Mouse (Mus musculus) intestine, embryonic 14.5 days (tissue): ENCODE measurements around the gene Washc2. TPM values are rescaled to one million over a fixed set of nuclear protein-coding genes. Genes with fewer than 3 reads are reported as not detected.
A peak's percentile ranks its signal among the peaks of the same experiment; 100 is the strongest.
"Not testable (repeated sequence)": the region's sequence is repeated elsewhere in the genome, so short reads cannot be mapped to it uniquely, and the experiment has no call there.

Experiments
- ATAC-seq: fragments of 200-750 bp; cut with Nextera tagmentation; replicated peaks from 2 replicates; pipeline ENCODE4 v1.8.0; 2017; ENCODE audit warnings: low read depth, moderate number of reproducible peaks, moderate TSS enrichment, moderate library complexity; ENCODE audit not compliant: low FRiP score, low TSS enrichment
- DNase-seq: peaks from one replicate; pipeline ENCODE4 v3.0.0-alpha.2; 2018; ENCODE audit warnings: low spot score
- H3K27ac ChIP-seq: fragments of 300-500 bp; sonication (generic); 2 replicates; pipeline ENCODE4 v1.5.1; 2014; ENCODE audit warnings: low read depth, mild to moderate bottlenecking, control low read depth
- H3K27me3 ChIP-seq: fragments of 300-500 bp; sonication (generic); replicated peaks from 2 replicates; pipeline ENCODE4 v1.6.1; 2014; ENCODE audit warnings: low read length, control low read depth; ENCODE audit not compliant: control insufficient read depth, insufficient read depth
- H3K36me3 ChIP-seq: fragments of 300-500 bp; sonication (generic); 2 replicates; pipeline ENCODE4 v1.6.1; 2014; ENCODE audit warnings: low read length, control low read depth; ENCODE audit not compliant: control insufficient read depth, insufficient read depth
- H3K4me1 ChIP-seq: fragments of 300-500 bp; sonication (generic); replicated peaks from 2 replicates; pipeline ENCODE4 v1.6.1; 2014; ENCODE audit warnings: low read length, control low read depth, mixed read lengths; ENCODE audit not compliant: control insufficient read depth, insufficient read depth
- H3K4me2 ChIP-seq: fragments of 300-500 bp; sonication (generic); 2 replicates; pipeline ENCODE4 v1.6.1; 2014; ENCODE audit warnings: low read length
- H3K4me3 ChIP-seq: fragments of 300-500 bp; sonication (generic); 2 replicates; pipeline ENCODE4 v1.5.1; 2014; ENCODE audit warnings: low read depth, low read length, control low read depth, mixed read lengths
- H3K9ac ChIP-seq: fragments of 300-500 bp; sonication (generic); 2 replicates; pipeline ENCODE4 v1.6.1; 2014; ENCODE audit warnings: mild to moderate bottlenecking, low read length
- H3K9me3 ChIP-seq: fragments of 300-500 bp; sonication (generic); 2 replicates; pipeline ENCODE4 v1.6.1; 2016; ENCODE audit warnings: low read length, control low read depth; ENCODE audit not compliant: control insufficient read depth
- WGBS: fragments of 180-500 bp; shearing (Covaris S2); extraction: QIAGEN DNeasy Blood & Tissue Kit; methylation state at CpG from one replicate; pipeline ENCODE4 v1.1.7; 2014; 5-methylcytosine and 5-hydroxymethylcytosine counted together
- polyA plus RNA-seq: library from polyadenylated mRNA; unstranded; fragments of >200 nt; fragmentation: Nextera tagmentation; extraction: Ambion mirVana; gene quantifications from 2 replicates; pipeline ENCODE4 v1.2.1, GENCODE M21; 2014

The Washc2 gene
- 44.1 and 46.8 TPM in 2 replicates for polyA plus RNA-seq

DNA sequence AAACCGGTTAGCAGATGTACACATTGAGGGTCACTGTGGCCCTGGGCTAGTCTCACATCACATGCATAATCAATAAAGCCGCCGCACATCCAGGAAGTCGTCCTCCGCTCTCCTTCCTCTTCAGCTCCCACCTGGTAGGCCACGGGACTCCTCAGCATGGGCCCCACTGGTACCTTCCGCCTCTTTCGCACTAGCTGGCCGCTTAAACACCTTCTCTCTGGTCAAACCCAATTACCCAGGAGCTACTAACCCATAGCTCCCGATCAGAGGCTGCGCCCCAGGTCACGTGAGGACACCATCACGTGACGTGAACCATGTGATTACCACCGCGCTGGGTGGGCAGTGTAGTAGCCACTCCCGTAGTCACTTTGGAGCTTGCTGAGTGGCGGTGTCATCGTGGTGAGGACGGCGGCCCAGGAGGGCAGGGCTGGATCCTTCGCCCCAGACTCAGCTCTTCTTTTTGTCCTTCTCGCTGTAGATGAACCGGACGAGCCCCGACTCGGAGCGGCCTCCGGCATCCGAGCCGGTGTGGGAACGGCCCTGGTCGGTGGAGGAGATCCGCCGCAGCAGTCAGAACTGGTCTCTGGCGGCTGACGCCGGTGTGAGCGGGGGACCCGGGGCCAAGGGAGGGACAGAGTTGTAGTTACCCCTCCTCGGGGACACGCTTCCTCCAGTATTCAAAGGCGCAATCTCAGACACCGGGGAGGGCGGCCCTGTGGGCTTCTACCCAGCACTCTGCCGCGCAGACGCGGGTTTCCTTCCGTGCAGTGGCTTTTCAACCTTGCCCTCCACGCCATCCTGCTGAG is at the start of gene Washc2:
Gene Washc2, plus strand, starts transcription at position 310 of the 806 bp plus-strand sequence.
- Histone ChIP-seq H3K27me3 (no peaks in the 10 kb centered on the region), H3K4me2 (peak within 1 kb of the TSS; percentile 87), H3K4me3 (peak within 1 kb of the TSS; percentile 87), H3K9ac (peak within 1 kb of the TSS; percentile 79), H3K36me3 (peaks cover 17% of the 10 kb centered on the region), H3K9me3 (no peaks in the 10 kb centered on the region), H3K4me1 (peaks cover 10% of the 10 kb centered on the region; the same call in 1 of the 2 replicates), H3K27ac (peak within 1 kb of the TSS; percentile 81)
- WGBS = 1% methylated on average over 50 of the region's 51 CpGs
- DNase-seq = peak; percentile 99
- peak; percentile 99 for ATAC-seq

DNA sequence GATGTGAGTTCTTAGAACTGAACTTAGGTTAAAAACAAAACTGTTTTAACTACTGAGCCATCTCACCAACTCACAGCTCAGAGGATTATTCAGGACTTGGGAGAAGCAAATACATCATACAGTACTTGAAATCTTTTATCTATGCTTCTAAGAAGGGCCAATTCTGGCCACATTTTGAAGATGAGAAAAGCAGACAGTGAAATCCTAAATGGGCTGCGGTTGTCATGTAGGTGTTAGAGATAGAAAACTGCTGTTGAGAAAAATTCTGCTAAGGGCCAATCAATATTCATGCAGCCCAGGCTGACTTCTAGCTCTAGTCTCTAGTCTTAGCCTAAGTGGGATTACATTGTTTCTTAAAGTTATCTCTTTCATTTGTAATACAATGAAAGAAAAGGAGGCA is 41.5 kb upstream of the Washc2 start:
- Histone ChIP-seq H3K4me2 (no peak overlapping the region), H3K4me3 (no peak overlapping the region), H3K4me1 (no peaks in the 10 kb centered on the region), H3K36me3 (peaks cover 16% of the 10 kb centered on the region), H3K9ac (no peak overlapping the region), H3K9me3 (no peaks in the 10 kb centered on the region), H3K27me3 (no peaks in the 10 kb centered on the region), H3K27ac (no peak overlapping the region)
- no peak for ATAC-seq
- DNase-seq = no peak
- WGBS = 80% methylated on average over 1 of the region's 1 CpGs

GRCm38 (mm10) chr6:116173511-116174099 is 34.2 kb upstream of the Washc2 start:
- not testable (repeated sequence) for H3K36me3 ChIP-seq, H3K9me3 ChIP-seq, DNase-seq, H3K4me1 ChIP-seq, ATAC-seq, H3K27me3 ChIP-seq, H3K27ac ChIP-seq, H3K4me2 ChIP-seq, H3K4me3 ChIP-seq, H3K9ac ChIP-seq
- WGBS = 82% methylated on average over 37 of the region's 37 CpGs

DNA sequence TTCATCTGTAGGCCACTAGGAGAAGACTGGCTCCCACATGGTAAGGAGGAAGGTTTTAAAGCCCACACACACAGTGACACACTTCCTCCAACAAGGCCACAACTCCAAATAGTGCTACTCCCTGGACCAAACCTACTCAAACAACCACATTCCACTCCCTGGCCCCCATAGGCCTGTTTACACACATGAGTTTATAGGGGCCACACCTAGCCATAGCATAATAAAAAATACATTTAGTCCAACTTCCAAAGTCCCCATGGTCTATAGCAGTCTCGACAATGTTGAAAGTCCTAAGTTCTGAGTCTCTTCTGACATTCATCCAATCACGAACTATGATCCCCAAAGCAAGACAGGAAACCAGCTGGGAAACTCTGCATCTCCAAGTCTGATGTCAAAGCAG is 29.5 kb upstream of the Washc2 start:
- ATAC-seq (no peak), DNase-seq (no peak)
- Histone ChIP-seq H3K4me3 (no peak overlapping the region), H3K27ac (no peak overlapping the region), H3K9me3 (no peaks in the 10 kb centered on the region), H3K27me3 (no peaks in the 10 kb centered on the region), H3K4me1 (no peaks in the 10 kb centered on the region), H3K9ac (no peak overlapping the region), H3K4me2 (no peak overlapping the region), H3K36me3 (peaks cover 7% of the 10 kb centered on the region; the same call in 1 of the 2 replicates)
- WGBS = 93% methylated on average over 2 of the region's 2 CpGs

GRCm38 (mm10) chr6:116180731-116181130 is 27.1 kb upstream of the Washc2 start:
- ATAC-seq = no peak
- Histone ChIP-seq H3K4me3 (no peak overlapping the region), H3K4me1 (no peaks in the 10 kb centered on the region), H3K9me3 (no peaks in the 10 kb centered on the region), H3K9ac (no peak overlapping the region), H3K27ac (no peak overlapping the region), H3K4me2 (no peak overlapping the region), H3K27me3 (no peaks in the 10 kb centered on the region), H3K36me3 (peaks cover 14% of the 10 kb centered on the region; the same call in 1 of the 2 replicates)
- 65% methylated on average over 3 of the region's 3 CpGs for WGBS
- DNase-seq = no peak

DNA sequence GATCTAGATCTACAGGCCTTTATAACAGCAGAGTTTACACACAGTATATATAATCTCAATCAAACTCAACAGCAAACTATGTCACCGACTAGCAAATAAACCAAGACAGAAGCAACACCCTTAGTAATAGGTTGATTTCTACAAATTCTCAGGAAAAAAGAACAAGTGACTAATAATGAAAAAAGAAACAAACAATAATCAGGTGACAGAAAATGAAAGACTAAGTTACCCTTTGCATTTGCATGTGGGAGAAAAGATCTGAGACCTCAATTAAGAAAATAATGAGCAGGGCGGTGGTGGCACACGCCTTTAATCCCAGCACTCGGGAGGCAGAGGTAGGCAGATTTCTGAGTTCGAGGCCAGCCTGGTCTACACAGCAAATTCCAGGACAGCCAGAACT is 24.3 kb upstream of the Washc2 start:
- Histone ChIP-seq H3K27ac (no peak overlapping the region), H3K9ac (no peak overlapping the region), H3K4me3 (no peak overlapping the region), H3K4me1 (no peaks in the 10 kb centered on the region; the same call in 1 of the 2 replicates), H3K36me3 (peaks cover 10% of the 10 kb centered on the region; the same call in 1 of the 2 replicates), H3K9me3 (no peaks in the 10 kb centered on the region), H3K27me3 (no peaks in the 10 kb centered on the region), H3K4me2 (no peak overlapping the region)
- DNase-seq = no peak
- ATAC-seq = no peak
- WGBS = 90% methylated on average over 5 of the region's 5 CpGs

- WGBS = 31% methylated on average over 2 of the region's 2 CpGs
- DNase-seq (no peak), ATAC-seq (no peak)
- H3K27me3 ChIP-seq = no peaks in the 10 kb centered on the region
- H3K4me1 ChIP-seq = peaks cover 10% of the 10 kb centered on the region
- peaks cover 10% of the 10 kb centered on the region; the same call in 1 of the 2 replicates for H3K36me3 ChIP-seq
- H3K9me3 ChIP-seq = no peaks in the 10 kb centered on the region
- H3K4me2 ChIP-seq = no peak overlapping the region
- H3K27ac ChIP-seq = no peak overlapping the region
- H3K9ac ChIP-seq = no peak overlapping the region
- no peak overlapping the region for H3K4me3 ChIP-seq
These were observed 21.4 kb upstream of the Washc2 start for GRCm38 (mm10) chr6:116186485-116186884.

DNA sequence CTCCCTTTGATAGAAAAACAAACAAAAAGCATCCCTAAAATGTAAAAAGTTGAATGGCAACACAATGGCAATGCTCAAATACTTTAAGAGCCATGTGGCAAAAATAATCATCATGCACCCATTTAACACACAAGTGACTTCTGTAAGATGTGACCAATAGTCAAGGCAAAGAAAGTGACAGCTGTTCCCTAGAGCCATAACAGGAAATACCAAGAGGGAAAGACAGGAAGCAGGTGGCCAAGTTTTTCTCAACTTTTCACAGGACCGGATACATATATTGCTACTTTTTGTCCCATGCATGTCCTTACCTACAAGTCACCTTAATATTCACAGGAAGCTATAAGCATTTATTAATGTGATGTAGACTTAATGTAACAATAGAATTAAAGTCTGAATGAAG is 18.4 kb upstream of the Washc2 start:
- no peak for DNase-seq
- no peak overlapping the region for H3K9ac ChIP-seq
- no peak overlapping the region for H3K4me2 ChIP-seq
- H3K27ac ChIP-seq = no peak overlapping the region
- H3K4me1 ChIP-seq = peaks cover 18% of the 10 kb centered on the region
- H3K27me3 ChIP-seq = no peaks in the 10 kb centered on the region
- H3K36me3 ChIP-seq = peaks cover 7% of the 10 kb centered on the region; the same call in 1 of the 2 replicates
- H3K9me3 ChIP-seq = no peaks in the 10 kb centered on the region
- no peak overlapping the region for H3K4me3 ChIP-seq
- ATAC-seq = no peak
- WGBS = 55% methylated on average over 1 of the region's 1 CpGs
